Mouse (Mus musculus) embryonic facial prominence, embryonic 14.5 days (tissue): ENCODE measurements around the gene Ftsj3. TPM values are rescaled to one million over a fixed set of nuclear protein-coding genes. Genes with fewer than 3 reads are reported as not detected.
A peak's percentile ranks its signal among the peaks of the same experiment; 100 is the strongest.

Source experiments
- ATAC-seq: fragments of 200-750 bp; cut with Nextera tagmentation; 2 replicates; pipeline ENCODE4 v1.8.0; 2017; ENCODE audit warnings: low read depth, moderate number of reproducible peaks, moderate TSS enrichment
- DNase-seq: peaks from one replicate; pipeline ENCODE4 v3.0.0-alpha.2; 2015; ENCODE audit warnings: low spot score
- H3K27ac ChIP-seq: fragments of 300-500 bp; sonication (generic); replicated peaks from 2 replicates; pipeline ENCODE4 v1.5.1; 2014; ENCODE audit warnings: low read depth, mild to moderate bottlenecking, low read length, moderate library complexity
- H3K27me3 ChIP-seq: fragments of 300-500 bp; sonication (generic); replicated peaks from 2 replicates; pipeline ENCODE4 v1.6.1; 2014; ENCODE audit warnings: low read length; ENCODE audit not compliant: control insufficient read depth, insufficient read depth
- H3K36me3 ChIP-seq: fragments of 300-500 bp; sonication (generic); 2 replicates; pipeline ENCODE4 v1.6.1; 2014; ENCODE audit warnings: low read length, mixed read lengths; ENCODE audit not compliant: control insufficient read depth, insufficient read depth
- H3K4me1 ChIP-seq: fragments of 300-500 bp; sonication (generic); 2 replicates; pipeline ENCODE4 v1.6.1; 2014; ENCODE audit warnings: antibody characterized with exemption, low read length; ENCODE audit not compliant: control insufficient read depth, insufficient read depth
- H3K4me2 ChIP-seq: fragments of 300-500 bp; sonication (generic); 2 replicates; pipeline ENCODE4 v1.6.1; 2014; ENCODE audit warnings: low read depth, mild to moderate bottlenecking, low read length, moderate library complexity, mixed read lengths
- H3K4me3 ChIP-seq: fragments of 300-500 bp; sonication (generic); 2 replicates; pipeline ENCODE4 v1.5.1; 2014; ENCODE audit warnings: low read depth, mild to moderate bottlenecking, low read length
- H3K9ac ChIP-seq: fragments of 300-500 bp; sonication (generic); 2 replicates; pipeline ENCODE4 v1.6.1; 2014; ENCODE audit warnings: low read depth, mild to moderate bottlenecking, low read length, moderate library complexity, mixed read lengths
- H3K9me3 ChIP-seq: fragments of 300-500 bp; sonication (generic); 2 replicates; pipeline ENCODE4 v1.6.1; 2016; ENCODE audit warnings: low read length; ENCODE audit not compliant: control insufficient read depth
- WGBS: fragments of 180-500 bp; shearing (Covaris S2); extraction: QIAGEN DNeasy Blood & Tissue Kit; methylation state at CpG from one replicate; pipeline ENCODE4 v1.1.7; 2014; 5-methylcytosine and 5-hydroxymethylcytosine counted together
- polyA plus RNA-seq: library from polyadenylated mRNA; unstranded; fragments of >200 nt; fragmentation: Nextera tagmentation; extraction: Ambion mirVana; gene quantifications from 2 replicates; pipeline ENCODE4 v1.2.1, GENCODE M21; 2014

Gene Ftsj3
- polyA plus RNA-seq, 1 experiment from 2014 or later: 47.9 TPM

DNA sequence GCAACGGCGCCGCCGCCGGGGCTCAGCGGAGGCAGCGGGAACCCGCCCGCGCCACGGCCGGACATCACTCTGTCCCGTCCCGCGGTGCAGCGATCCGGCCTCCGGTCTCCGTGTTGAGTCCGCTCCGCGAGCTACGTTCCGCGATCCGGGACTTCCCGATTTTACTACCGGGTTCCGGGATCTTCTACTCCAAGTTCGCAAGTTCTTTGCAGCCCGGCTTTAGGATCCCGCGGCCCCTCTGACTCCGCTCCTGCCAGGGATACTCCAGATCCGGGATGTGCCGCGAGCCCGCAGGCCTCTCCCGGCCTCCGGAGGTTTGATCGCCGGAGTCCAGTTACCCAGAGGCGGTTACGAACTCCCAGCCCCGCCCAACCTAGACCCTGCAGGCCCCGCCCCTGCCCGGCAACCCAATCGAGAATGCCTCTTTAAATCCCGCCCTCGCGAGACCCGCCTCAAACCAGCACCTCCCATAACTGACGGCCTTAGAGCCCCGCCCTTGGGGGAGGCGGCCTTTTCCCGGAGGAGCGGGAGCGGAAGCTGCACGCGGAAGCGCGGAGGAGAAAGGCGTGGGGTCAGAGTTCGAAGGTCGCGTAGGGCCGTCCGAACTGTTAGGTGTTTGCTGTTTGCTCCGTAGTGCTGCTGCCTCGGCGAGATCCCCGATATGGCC, 16.9 kb upstream of the Ftsj3 start, which contains the start of gene Smarcd2:
Gene Smarcd2, minus strand, starts transcription at position 329 of the 667 bp plus-strand sequence.
- Histone ChIP-seq H3K4me3 (peak within 1 kb of the TSS; percentile 98), H3K9me3 (no peaks in the 10 kb centered on the region), H3K36me3 (0 out of 2 replicates have a peak, but pooled peaks cover 6% of the 10 kb centered on the region), H3K27ac (peak within 1 kb of the TSS; percentile 95), H3K4me2 (peak within 1 kb of the TSS; percentile 80), H3K27me3 (no peaks in the 10 kb centered on the region), H3K9ac (peak within 1 kb of the TSS; percentile 99), H3K4me1 (peaks cover 41% of the 10 kb centered on the region)
- peak; percentile 100 for DNase-seq
- 0% methylated on average over 38 of the region's 72 CpGs for WGBS
- ATAC-seq: peak; percentile 93

DNA sequence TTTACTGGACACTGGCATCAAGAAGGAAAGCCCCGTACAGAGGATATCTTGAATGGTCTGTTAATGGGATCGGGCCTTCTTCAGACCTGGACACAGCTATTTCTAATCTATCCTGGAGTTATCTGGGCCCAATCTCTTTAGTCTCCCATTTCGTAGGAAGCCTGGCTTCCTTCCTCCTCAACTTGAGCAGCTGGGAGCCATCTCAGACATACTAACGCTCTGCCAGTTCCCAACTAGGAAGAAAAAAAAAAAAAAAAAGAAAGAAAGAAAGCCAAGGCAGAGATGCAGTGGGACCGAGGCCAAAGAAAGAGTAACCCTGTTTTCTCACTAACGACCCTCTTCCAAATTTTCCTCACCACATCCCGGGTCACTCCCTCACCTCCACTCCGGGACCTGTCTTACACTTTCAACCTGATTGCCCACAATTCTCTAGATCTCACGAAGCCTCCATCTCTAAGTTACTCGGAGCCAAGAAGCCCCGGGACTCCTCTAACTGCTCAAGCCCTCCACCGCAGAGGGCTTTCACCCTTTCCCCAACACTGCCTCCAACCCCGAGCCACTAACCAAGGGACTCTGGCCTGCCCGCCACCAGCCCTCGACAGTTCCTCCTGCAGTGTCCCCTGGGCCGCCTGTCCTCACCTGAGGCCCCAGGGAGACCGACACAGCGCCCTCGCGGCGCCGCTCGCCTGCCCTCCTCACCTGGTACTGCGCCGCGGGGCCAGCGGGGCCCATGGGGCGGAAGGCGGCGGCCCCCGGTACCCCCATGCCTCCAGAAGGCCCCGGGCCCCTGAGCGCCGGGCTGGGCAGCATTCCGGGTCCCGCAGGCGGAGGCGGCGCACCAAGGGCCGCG, 16.1 kb upstream of the Ftsj3 start:
- DNase-seq: peak; percentile 41
- Histone ChIP-seq H3K4me1 (peaks cover 46% of the 10 kb centered on the region), H3K36me3 (peaks cover 13% of the 10 kb centered on the region), H3K4me3 (peak overlapping the region; percentile 98), H3K9ac (peak overlapping the region; percentile 99), H3K27ac (peak overlapping the region; percentile 95), H3K27me3 (no peaks in the 10 kb centered on the region), H3K4me2 (peak overlapping the region; percentile 80), H3K9me3 (no peaks in the 10 kb centered on the region)
- ATAC-seq: no peak; the same call in 1 of the 2 replicates
- WGBS: under 1% methylated on average over 22 of the region's 41 CpGs

- peak overlapping the region; percentile 99 for H3K9ac ChIP-seq
- peak overlapping the region; percentile 98 for H3K4me3 ChIP-seq
- no peaks in the 10 kb centered on the region for H3K27me3 ChIP-seq
- DNase-seq: no peak
- 25% methylated on average over 5 of the region's 5 CpGs for WGBS
- no peak for ATAC-seq
- H3K36me3 ChIP-seq: peaks cover 20% of the 10 kb centered on the region
- peaks cover 45% of the 10 kb centered on the region for H3K4me1 ChIP-seq
- H3K27ac ChIP-seq: peak overlapping the region; percentile 95
- peak overlapping the region; percentile 80 for H3K4me2 ChIP-seq
- no peaks in the 10 kb centered on the region for H3K9me3 ChIP-seq
Observed at GRCm38 (mm10) chr11:106271131-106271793, 15.4 kb upstream of the Ftsj3 start.

DNA sequence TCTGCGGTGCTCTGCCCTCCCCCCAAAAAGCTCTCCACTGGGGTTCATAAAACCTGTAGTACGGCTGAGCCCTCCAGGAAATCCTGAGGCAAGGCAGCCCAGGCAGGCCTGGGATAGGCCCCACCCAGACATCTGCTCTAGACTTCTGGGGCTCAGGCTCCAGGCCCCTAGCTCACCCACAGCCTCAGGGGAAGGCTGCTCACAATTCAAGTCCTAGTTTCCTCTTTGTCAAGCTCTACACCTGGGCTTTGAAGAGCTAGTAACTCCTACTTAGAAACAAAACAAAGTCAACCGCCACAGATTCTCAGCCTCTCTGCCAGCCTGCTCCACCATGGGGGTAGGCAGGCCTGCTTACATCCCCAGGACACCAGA, 13.2 kb upstream of the Ftsj3 start:
- Histone ChIP-seq H3K27ac (peak overlapping the region; percentile 77), H3K9ac (peak overlapping the region; percentile 35), H3K4me3 (peak overlapping the region; percentile 13; the same call in 1 of the 2 replicates), H3K4me2 (peak overlapping the region; percentile 43), H3K9me3 (no peaks in the 10 kb centered on the region), H3K36me3 (peaks cover 42% of the 10 kb centered on the region), H3K27me3 (no peaks in the 10 kb centered on the region), H3K4me1 (peaks cover 33% of the 10 kb centered on the region)
- ATAC-seq (no peak; the same call in 1 of the 2 replicates), DNase-seq (peak; percentile 87)
- 28% methylated on average over 3 of the region's 3 CpGs for WGBS

GRCm38 (mm10) chr11:106268326-106269059, 12.6 kb upstream of the Ftsj3 start:
- WGBS: 37% methylated on average over 8 of the region's 8 CpGs
- Histone ChIP-seq H3K36me3 (peaks cover 48% of the 10 kb centered on the region), H3K27ac (peak overlapping the region; percentile 77), H3K4me1 (peaks cover 33% of the 10 kb centered on the region), H3K9ac (peak overlapping the region; percentile 35), H3K27me3 (no peaks in the 10 kb centered on the region), H3K9me3 (no peaks in the 10 kb centered on the region), H3K4me2 (peak overlapping the region; percentile 43), H3K4me3 (peak overlapping the region; percentile 13; the same call in 1 of the 2 replicates)
- DNase-seq (peak; percentile 83), ATAC-seq (no peak)

GRCm38 (mm10) chr11:106267871-106268270, 12.0 kb upstream of the Ftsj3 start:
- 76% methylated on average over 5 of the region's 5 CpGs for WGBS
- DNase-seq (no peak), ATAC-seq (no peak; the same call in 1 of the 2 replicates)
- Histone ChIP-seq H3K36me3 (peaks cover 54% of the 10 kb centered on the region), H3K9me3 (no peaks in the 10 kb centered on the region), H3K27me3 (no peaks in the 10 kb centered on the region), H3K4me2 (peak overlapping the region; percentile 43), H3K27ac (peak overlapping the region; percentile 77), H3K4me1 (peaks cover 33% of the 10 kb centered on the region), H3K9ac (peak overlapping the region; percentile 27), H3K4me3 (no peak overlapping the region)

GRCm38 (mm10) chr11:106267311-106267852, 11.5 kb upstream of the Ftsj3 start:
- H3K9ac ChIP-seq: no peak overlapping the region; the same call in 1 of the 2 replicates
- DNase-seq (peak; percentile 81), ATAC-seq (peak; percentile 38; the same call in 1 of the 2 replicates)
- H3K36me3 ChIP-seq: peaks cover 59% of the 10 kb centered on the region
- peaks cover 33% of the 10 kb centered on the region for H3K4me1 ChIP-seq
- WGBS: 66% methylated on average over 13 of the region's 15 CpGs
- peak overlapping the region; percentile 43 for H3K4me2 ChIP-seq
- peak overlapping the region; percentile 17; the same call in 1 of the 2 replicates for H3K4me3 ChIP-seq
- H3K27ac ChIP-seq: peak overlapping the region; percentile 77
- H3K27me3 ChIP-seq: no peaks in the 10 kb centered on the region
- no peaks in the 10 kb centered on the region for H3K9me3 ChIP-seq
